Mouse (Mus musculus) thymus, adult 2 months (tissue): ENCODE results near the gene Mtrf1. TPM values are rescaled to one million over a fixed set of nuclear protein-coding genes. Genes with fewer than 3 reads are reported as not detected.
"Not testable (repeated sequence)": the region's sequence is repeated elsewhere in the genome, so short reads cannot be mapped to it uniquely, and the experiment has no call there.

Source experiments
- DNase-seq: peaks from one replicate; pipeline ENCODE4 v3.0.0; 2021
- H3K27ac ChIP-seq: fragments of 200-500 bp; 2 replicates; pipeline ENCODE4 v1.5.1; 2012; ENCODE audit warnings: low read length, control low read depth; ENCODE audit not compliant: control insufficient read depth, insufficient read depth
- H3K27me3 ChIP-seq: fragments of 200-500 bp; 2 replicates; pipeline ENCODE4 v1.6.1; 2012; ENCODE audit warnings: mild to moderate bottlenecking, low read length, moderate library complexity, mixed read lengths; ENCODE audit not compliant: control insufficient read depth, insufficient read depth
- H3K36me3 ChIP-seq: fragments of 200-500 bp; 2 replicates; pipeline ENCODE4 v1.6.1; 2012; ENCODE audit warnings: mild to moderate bottlenecking, low read length, moderate library complexity; ENCODE audit not compliant: control insufficient read depth, insufficient read depth
- H3K4me1 ChIP-seq: fragments of 200-500 bp; replicated peaks from 2 replicates; pipeline ENCODE4 v1.6.1; 2012; ENCODE audit warnings: low read length; ENCODE audit not compliant: control insufficient read depth, insufficient read depth
- H3K4me3 ChIP-seq: fragments of 200-500 bp; 2 replicates; pipeline ENCODE4 v1.5.1; 2012; ENCODE audit warnings: mild to moderate bottlenecking, low read length, control low read depth, moderate library complexity; ENCODE audit not compliant: control insufficient read depth, insufficient read depth
- CTCF ChIP-seq: fragments of 200-500 bp; IDR thresholded peaks from 2 replicates; pipeline ENCODE4 v1.5.1; 2012; ENCODE audit warnings: mild to moderate bottlenecking, control low read depth, low read length, moderate library complexity, borderline replicate concordance; ENCODE audit not compliant: control insufficient read depth, poor library complexity, insufficient read depth; ENCODE audit errors: extremely low read depth
- POLR2A ChIP-seq: fragments of 200-500 bp; IDR thresholded peaks from 2 replicates; pipeline ENCODE4 v1.6.1; 2012; ENCODE audit warnings: mild to moderate bottlenecking, low read length, control low read depth, moderate library complexity; ENCODE audit not compliant: control insufficient read depth, poor library complexity, insufficient read depth; ENCODE audit errors: extremely low read depth
- WGBS: fragments of 180-500 bp; shearing (Covaris S2); methylation state at CpG from one replicate; pipeline ENCODE4 v1.1.7; 2018; 5-methylcytosine and 5-hydroxymethylcytosine counted together
- polyA plus RNA-seq: library from polyadenylated mRNA; depleted of rRNA; stranded (reverse); fragments of >200 nt; gene quantifications from 2 replicates; pipeline ENCODE4 v1.2.3, GENCODE M21; 2012

Gene Mtrf1
- polyA plus RNA-seq, 1 experiment, result 1.6 TPM

DNA sequence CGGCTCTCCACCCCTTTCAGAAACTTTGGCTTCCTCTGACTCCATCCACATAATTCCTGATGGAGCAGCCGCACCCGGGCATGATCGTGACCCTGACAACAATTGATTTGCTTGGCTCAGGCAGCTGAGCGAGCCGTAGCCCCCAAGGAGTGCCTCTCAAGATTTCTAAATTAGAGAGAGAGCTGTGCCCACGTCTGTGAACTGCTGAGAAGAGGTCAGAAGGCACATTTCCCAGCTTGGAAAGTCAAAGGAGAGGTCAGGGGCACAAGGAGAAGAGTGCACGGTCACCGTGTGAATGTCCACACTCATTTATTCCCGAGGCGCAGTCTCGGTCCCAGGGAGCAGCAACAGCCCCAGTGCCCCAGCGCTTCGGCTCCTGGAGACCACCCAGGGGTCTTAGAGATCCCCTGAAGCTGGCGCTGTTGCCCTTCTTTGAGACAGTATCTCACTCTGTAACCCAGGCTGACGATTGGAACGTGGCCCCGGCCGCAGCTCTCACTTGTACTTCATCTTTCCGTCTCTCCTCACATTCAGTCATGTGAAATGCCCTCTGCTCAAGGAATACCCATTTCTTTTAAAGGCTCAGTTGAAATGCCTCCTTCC is 22.6 kb downstream of the Mtrf1 start:
- DNase-seq, result no peak
- WGBS, result 95% methylated on average over 20 of the region's 20 CpGs
- Histone ChIP-seq H3K27ac (no peak overlapping the region), H3K36me3 (no peaks in the 10 kb centered on the region; the same call in 1 of the 2 replicates), H3K4me1 (no peaks in the 10 kb centered on the region), H3K27me3 (no peaks in the 10 kb centered on the region), H3K4me3 (no peak overlapping the region)
- TF ChIP-seq CTCF (no peak), POLR2A (no peak)

DNA sequence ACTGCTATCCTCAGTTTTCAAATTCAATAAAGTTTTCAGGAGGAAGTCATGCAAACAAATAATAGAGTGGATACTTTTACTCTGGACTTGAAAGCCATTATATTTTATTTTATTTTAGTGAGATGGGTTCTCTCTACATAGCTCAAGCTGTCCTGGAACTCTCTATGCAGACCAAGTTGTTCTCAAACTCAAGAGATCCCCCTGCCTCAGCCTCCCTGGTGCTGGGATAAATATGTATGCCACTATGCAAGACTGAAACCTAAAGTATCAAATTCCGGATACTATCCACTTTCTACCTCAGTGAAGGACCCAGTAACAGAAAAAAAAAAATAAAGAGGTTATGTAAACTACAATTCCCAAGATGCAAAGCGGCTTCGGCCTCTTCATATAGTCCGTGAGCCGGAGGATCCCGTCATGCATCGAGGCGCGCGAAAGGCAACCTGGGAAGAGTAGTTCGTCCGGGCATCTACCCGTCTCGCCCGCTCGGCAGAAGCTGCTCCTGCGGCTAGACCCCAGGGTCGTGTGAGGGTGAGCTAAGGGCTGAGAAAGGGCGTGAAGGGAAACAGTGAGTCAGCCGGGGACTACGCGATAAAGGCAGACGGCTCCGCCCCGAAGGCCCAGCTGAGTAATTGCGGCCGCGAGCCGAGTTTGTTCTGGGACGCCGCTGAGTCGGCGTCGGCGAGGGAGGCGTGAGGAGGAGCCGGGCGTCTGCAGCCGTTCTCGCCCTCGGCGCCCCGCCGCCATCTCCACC is 28.6 kb downstream of the Mtrf1 start, which contains the start of gene Kbtbd7:
Gene Kbtbd7, plus strand, starts transcription at position 533 of the 751 bp plus-strand sequence.
- H3K4me1 ChIP-seq, result peaks cover 2% of the 10 kb centered on the region; the same call in 1 of the 2 replicates
- no peaks in the 10 kb centered on the region for H3K36me3 ChIP-seq
- peak; percentile 95 for DNase-seq
- peak within 1 kb of the TSS; percentile 47 for H3K4me3 ChIP-seq
- H3K27me3 ChIP-seq, result no peaks in the 10 kb centered on the region
- peak within 1 kb of the TSS; percentile 7 for H3K27ac ChIP-seq
- TF ChIP-seq POLR2A (peak; percentile 73), CTCF (no peak)
- under 1% methylated on average over 44 of the region's 44 CpGs for WGBS

DNA sequence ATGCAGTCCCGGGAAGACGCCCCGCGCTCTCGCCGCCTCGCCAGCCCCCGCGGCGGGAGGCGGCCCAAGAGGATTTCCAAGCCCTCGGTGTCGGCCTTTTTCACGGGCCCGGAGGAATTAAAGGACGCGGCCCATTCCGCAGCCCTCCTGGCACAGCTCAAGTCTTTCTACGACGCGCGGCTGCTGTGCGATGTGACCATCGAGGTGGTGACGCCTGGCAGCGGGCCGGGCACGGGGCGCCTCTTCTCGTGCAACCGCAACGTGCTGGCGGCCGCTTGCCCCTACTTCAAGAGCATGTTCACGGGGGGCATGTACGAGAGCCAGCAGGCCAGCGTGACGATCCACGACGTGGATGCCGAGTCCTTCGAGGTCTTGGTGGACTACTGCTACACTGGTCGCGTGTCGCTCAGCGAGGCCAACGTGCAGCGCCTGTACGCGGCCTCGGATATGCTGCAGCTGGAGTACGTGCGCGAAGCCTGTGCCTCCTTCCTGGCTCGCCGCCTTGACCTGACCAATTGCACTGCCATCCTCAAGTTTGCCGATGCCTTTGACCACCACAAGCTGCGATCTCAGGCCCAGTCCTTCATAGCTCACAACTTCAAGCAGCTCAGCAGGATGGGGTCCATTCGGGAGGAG is 29.3 kb downstream of the Mtrf1 start:
- 61% methylated on average over 16 of the region's 59 CpGs for WGBS
- H3K27me3 ChIP-seq, H3K36me3 ChIP-seq, H3K4me1 ChIP-seq: not testable (repeated sequence)
- H3K27ac ChIP-seq, result peak overlapping the region; percentile 7; the same call in 1 of the 2 replicates
- peak overlapping the region; percentile 47 for H3K4me3 ChIP-seq
- peak; percentile 6 for DNase-seq

GRCm38 (mm10) chr14:79434068-79434467 is 36.5 kb downstream of the Mtrf1 start:
- no peaks in the 10 kb centered on the region for H3K4me1 ChIP-seq
- H3K4me3 ChIP-seq, result no peak overlapping the region
- no peak for DNase-seq
- 94% methylated on average over 1 of the region's 1 CpGs for WGBS
- no peaks in the 10 kb centered on the region for H3K36me3 ChIP-seq
- H3K27ac ChIP-seq, result no peak overlapping the region
- no peaks in the 10 kb centered on the region for H3K27me3 ChIP-seq
- TF ChIP-seq POLR2A (no peak), CTCF (no peak)

DNA sequence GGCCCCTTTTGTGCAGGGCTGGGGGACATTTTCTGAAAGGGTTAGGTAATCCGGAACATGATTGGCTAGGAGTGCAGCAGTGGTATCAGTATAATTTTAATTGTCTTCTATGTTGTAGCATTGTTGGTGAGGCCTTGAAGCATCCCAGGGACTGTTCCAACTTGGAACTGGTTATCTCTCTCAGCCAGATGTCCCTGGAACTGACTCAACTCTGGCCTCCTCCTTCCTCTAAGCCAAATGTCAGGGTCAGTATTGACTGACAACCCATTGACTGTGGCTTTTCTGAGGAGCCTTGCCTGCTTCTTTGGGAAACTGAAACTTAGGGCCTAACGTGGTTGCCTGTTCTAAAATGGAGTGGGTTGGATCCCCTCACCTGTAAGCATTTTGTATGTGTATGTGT is 43.1 kb downstream of the Mtrf1 start:
- H3K27ac ChIP-seq, result no peak overlapping the region
- no peaks in the 10 kb centered on the region for H3K36me3 ChIP-seq
- H3K27me3 ChIP-seq, result no peaks in the 10 kb centered on the region
- no peak for DNase-seq
- H3K4me1 ChIP-seq, result no peaks in the 10 kb centered on the region
- 93% methylated on average over 2 of the region's 2 CpGs for WGBS
- TF ChIP-seq POLR2A (no peak), CTCF (no peak)
- no peak overlapping the region for H3K4me3 ChIP-seq

DNA sequence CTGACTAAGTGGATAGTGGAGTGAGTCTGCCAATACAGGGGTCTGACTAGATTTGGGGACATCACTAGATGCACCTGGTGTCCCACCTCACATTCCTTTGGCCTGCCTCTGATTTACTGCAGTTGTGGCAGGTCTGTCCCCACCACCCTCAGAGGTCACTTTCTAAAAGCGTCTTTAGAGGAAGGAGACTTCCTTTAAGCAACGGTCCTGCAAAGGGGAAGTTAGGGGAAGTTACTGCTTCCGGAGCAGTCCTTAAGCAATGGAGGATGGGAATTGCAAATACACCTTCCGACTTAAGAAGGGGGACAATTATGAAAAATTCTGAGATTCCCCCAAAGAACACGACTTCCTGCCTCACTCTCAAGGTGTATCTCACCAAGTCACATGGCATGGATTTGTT is 43.9 kb downstream of the Mtrf1 start:
- no peak for DNase-seq
- TF ChIP-seq CTCF (no peak), POLR2A (no peak)
- 25% methylated on average over 5 of the region's 5 CpGs for WGBS
- Histone ChIP-seq H3K27me3 (no peaks in the 10 kb centered on the region), H3K36me3 (no peaks in the 10 kb centered on the region), H3K4me3 (no peak overlapping the region), H3K27ac (no peak overlapping the region), H3K4me1 (no peaks in the 10 kb centered on the region)
